Mouse (Mus musculus) neural tube, embryonic 12.5 days (tissue): ENCODE measurements around the gene Fcor. TPM values are rescaled to one million over a fixed set of nuclear protein-coding genes. Genes with fewer than 3 reads are reported as not detected.

Experiments
- ATAC-seq: fragments of 200-750 bp; cut with Nextera tagmentation; 2 replicates; pipeline ENCODE4 v1.8.0; 2017; ENCODE audit warnings: low read depth, mild to moderate bottlenecking, moderate TSS enrichment, moderate library complexity; ENCODE audit not compliant: low FRiP score
- H3K27ac ChIP-seq: fragments of 300-500 bp; sonication (generic); 2 replicates; pipeline ENCODE4 v1.5.1; 2016
- H3K27me3 ChIP-seq: fragments of 300-500 bp; sonication (generic); replicated peaks from 2 replicates; pipeline ENCODE4 v1.6.1; 2016; ENCODE audit warnings: mild to moderate bottlenecking
- H3K36me3 ChIP-seq: fragments of 300-500 bp; sonication (generic); 2 replicates; pipeline ENCODE4 v1.6.1; 2016; ENCODE audit warnings: mild to moderate bottlenecking
- H3K4me1 ChIP-seq: fragments of 300-500 bp; sonication (generic); 2 replicates; pipeline ENCODE4 v1.6.1; 2016
- H3K4me2 ChIP-seq: fragments of 300-500 bp; sonication (generic); replicated peaks from 2 replicates; pipeline ENCODE4 v1.6.1; 2016; ENCODE audit warnings: mild to moderate bottlenecking
- H3K4me3 ChIP-seq: fragments of 300-500 bp; sonication (generic); 2 replicates; pipeline ENCODE4 v1.5.1; 2016
- H3K9ac ChIP-seq: fragments of 300-500 bp; sonication (generic); 2 replicates; pipeline ENCODE4 v1.6.1; 2016; ENCODE audit warnings: mild to moderate bottlenecking
- H3K9me3 ChIP-seq: fragments of 300-500 bp; sonication (generic); 2 replicates; pipeline ENCODE4 v1.6.1; 2016; ENCODE audit warnings: mild to moderate bottlenecking
- WGBS: fragments of 180-500 bp; shearing (Covaris S2); methylation state at CpG from one replicate; pipeline ENCODE4 v1.1.7; 2016; 5-methylcytosine and 5-hydroxymethylcytosine counted together
- polyA plus RNA-seq: library from polyadenylated mRNA; unstranded; fragments of >200 nt; fragmentation: Nextera tagmentation; extraction: Ambion mirVana; gene quantifications from 2 replicates; pipeline ENCODE4 v1.2.1, GENCODE M21; 2016

Gene Fcor
- polyA plus RNA-seq, 1 experiment from 2014 or later, result 8.0 TPM

DNA sequence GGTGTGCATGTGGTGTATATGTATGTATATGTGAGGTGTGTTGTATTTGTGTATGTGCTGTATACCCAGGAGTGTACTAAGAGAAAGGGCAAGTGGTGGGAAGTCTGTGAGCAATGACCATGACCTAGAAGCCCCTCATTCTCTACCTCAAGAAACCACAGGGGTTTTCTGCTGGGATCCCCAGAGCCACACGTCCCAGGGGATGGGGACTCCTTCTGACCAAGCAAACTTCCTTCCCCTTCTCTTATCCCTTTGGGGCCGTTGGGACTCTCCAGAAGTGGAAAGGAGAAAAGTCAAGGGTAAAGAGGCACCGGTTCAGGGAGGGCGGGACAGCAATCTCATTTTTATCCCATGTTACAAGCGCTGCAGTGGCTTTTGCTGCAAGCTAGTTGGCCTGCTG, 13.3 kb upstream of the Fcor start:
- ATAC-seq, result no peak
- Histone ChIP-seq H3K36me3 (peaks cover 6% of the 10 kb centered on the region), H3K27ac (no peak overlapping the region), H3K9ac (no peak overlapping the region), H3K4me2 (no peak overlapping the region), H3K4me1 (no peaks in the 10 kb centered on the region), H3K27me3 (no peaks in the 10 kb centered on the region), H3K9me3 (no peaks in the 10 kb centered on the region), H3K4me3 (no peak overlapping the region)
- 72% methylated on average over 5 of the region's 5 CpGs for WGBS

DNA sequence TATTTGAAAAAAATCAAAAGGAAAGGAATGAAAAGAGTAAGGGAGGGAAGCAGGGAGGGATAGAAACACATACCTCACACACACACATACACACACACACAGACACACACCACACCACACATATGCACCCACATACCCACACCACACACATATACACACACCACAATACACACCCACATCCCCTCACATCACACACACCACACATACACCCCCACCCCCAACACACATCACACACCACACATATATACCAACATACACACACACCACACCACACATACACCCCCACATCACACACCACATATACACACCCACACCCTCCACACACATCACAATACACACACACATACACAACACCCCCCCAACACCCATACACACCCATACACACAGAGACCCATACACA, 12.4 kb upstream of the Fcor start:
- no peak for ATAC-seq
- Histone ChIP-seq H3K36me3 (peaks cover 14% of the 10 kb centered on the region), H3K27me3 (no peaks in the 10 kb centered on the region), H3K4me1 (no peaks in the 10 kb centered on the region), H3K9ac (no peak overlapping the region), H3K27ac (no peak overlapping the region), H3K4me2 (no peak overlapping the region), H3K9me3 (no peaks in the 10 kb centered on the region), H3K4me3 (no peak overlapping the region)

GRCm38 (mm10) chr8:3683408-3684176, 11.4 kb upstream of the Fcor start:
- WGBS, result 77% methylated on average over 6 of the region's 6 CpGs
- Histone ChIP-seq H3K9me3 (no peaks in the 10 kb centered on the region), H3K27ac (no peak overlapping the region), H3K9ac (no peak overlapping the region), H3K4me3 (no peak overlapping the region), H3K27me3 (no peaks in the 10 kb centered on the region), H3K4me2 (no peak overlapping the region), H3K36me3 (peaks cover 23% of the 10 kb centered on the region), H3K4me1 (no peaks in the 10 kb centered on the region)
- no peak for ATAC-seq

- H3K9ac ChIP-seq, result no peak overlapping the region
- no peaks in the 10 kb centered on the region for H3K9me3 ChIP-seq
- no peak overlapping the region for H3K4me2 ChIP-seq
- 91% methylated on average over 5 of the region's 5 CpGs for WGBS
- H3K4me3 ChIP-seq, result no peak overlapping the region
- peaks cover 23% of the 10 kb centered on the region for H3K36me3 ChIP-seq
- peaks cover 6% of the 10 kb centered on the region for H3K4me1 ChIP-seq
- ATAC-seq, result no peak
- no peak overlapping the region for H3K27ac ChIP-seq
- H3K27me3 ChIP-seq, result no peaks in the 10 kb centered on the region
Observed at GRCm38 (mm10) chr8:3682435-3682834, 10.3 kb upstream of the Fcor start.

DNA sequence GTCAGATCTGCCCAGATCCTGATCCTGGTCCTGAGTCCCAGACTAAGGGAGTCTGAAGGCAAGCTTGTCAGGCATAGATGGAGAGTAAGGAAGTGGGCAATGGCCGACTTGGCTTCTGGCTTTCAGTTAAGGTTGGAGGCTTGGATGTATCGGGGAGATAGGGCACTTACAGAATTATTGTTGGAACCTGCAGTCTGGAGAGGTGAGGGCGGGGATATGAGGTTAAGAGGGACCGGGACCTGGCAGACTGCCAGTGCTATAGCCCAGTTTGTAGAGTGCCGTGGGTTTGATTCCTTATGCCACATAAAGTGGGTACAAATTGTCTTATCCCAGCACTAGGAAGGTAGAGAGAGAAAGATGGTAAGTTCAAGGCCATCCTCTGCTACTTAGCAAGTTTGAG, 7.5 kb upstream of the Fcor start:
- H3K9me3 ChIP-seq, result no peaks in the 10 kb centered on the region
- H3K36me3 ChIP-seq, result peaks cover 23% of the 10 kb centered on the region
- no peak for ATAC-seq
- no peak overlapping the region for H3K4me3 ChIP-seq
- no peak overlapping the region for H3K9ac ChIP-seq
- WGBS, result 95% methylated on average over 5 of the region's 5 CpGs
- H3K4me1 ChIP-seq, result peaks cover 10% of the 10 kb centered on the region
- no peaks in the 10 kb centered on the region for H3K27me3 ChIP-seq
- H3K4me2 ChIP-seq, result no peak overlapping the region
- no peak overlapping the region for H3K27ac ChIP-seq

DNA sequence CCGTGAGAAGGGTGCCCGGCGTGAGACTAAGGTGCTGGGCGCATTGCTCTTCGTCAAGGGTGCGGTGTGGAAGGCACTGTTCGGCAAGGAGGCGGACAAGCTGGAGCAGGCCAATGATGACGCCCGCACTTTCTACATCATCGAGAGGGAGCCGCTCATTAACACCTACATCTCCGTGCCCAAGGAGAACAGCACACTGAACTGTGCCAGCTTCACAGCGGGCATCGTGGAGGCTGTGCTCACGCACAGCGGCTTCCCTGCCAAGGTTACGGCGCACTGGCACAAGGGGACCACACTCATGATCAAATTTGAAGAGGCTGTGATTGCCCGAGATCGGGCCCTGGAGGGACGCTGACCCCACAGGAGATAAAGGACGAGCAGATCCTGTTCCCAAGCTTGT, 7.1 kb upstream of the Fcor start:
- H3K4me1 ChIP-seq, result peaks cover 10% of the 10 kb centered on the region
- H3K9me3 ChIP-seq, result no peaks in the 10 kb centered on the region
- 97% methylated on average over 23 of the region's 23 CpGs for WGBS
- no peak overlapping the region for H3K4me3 ChIP-seq
- no peak overlapping the region for H3K9ac ChIP-seq
- no peaks in the 10 kb centered on the region for H3K27me3 ChIP-seq
- no peak overlapping the region for H3K27ac ChIP-seq
- no peak overlapping the region for H3K4me2 ChIP-seq
- peaks cover 23% of the 10 kb centered on the region for H3K36me3 ChIP-seq
- ATAC-seq, result no peak

GRCm38 (mm10) chr8:3678831-3679230, 6.7 kb upstream of the Fcor start:
- whole genome bisulfite sequencing, result 96% methylated on average over 23 of the region's 23 CpGs
- Histone ChIP-seq H3K27me3 (no peaks in the 10 kb centered on the region), H3K9ac (no peak overlapping the region), H3K27ac (no peak overlapping the region), H3K4me1 (peaks cover 10% of the 10 kb centered on the region), H3K9me3 (no peaks in the 10 kb centered on the region), H3K4me3 (no peak overlapping the region), H3K36me3 (peaks cover 23% of the 10 kb centered on the region), H3K4me2 (no peak overlapping the region)
- ATAC-seq, result no peak

GRCm38 (mm10) chr8:3676993-3677579, 4.9 kb upstream of the Fcor start:
- peak overlapping the region; percentile 77 for H3K4me2 ChIP-seq
- ATAC-seq, result no peak; the same call in 1 of the 2 replicates
- H3K36me3 ChIP-seq, result peaks cover 23% of the 10 kb centered on the region
- peak overlapping the region; percentile 94 for H3K9ac ChIP-seq
- peak overlapping the region; percentile 70; the same call in 1 of the 2 replicates for H3K27ac ChIP-seq
- 5% methylated on average over 15 of the region's 15 CpGs for WGBS
- H3K9me3 ChIP-seq, result no peaks in the 10 kb centered on the region
- H3K4me1 ChIP-seq, result peaks cover 10% of the 10 kb centered on the region
- no peaks in the 10 kb centered on the region for H3K27me3 ChIP-seq
- H3K4me3 ChIP-seq, result peak overlapping the region; percentile 81

DNA sequence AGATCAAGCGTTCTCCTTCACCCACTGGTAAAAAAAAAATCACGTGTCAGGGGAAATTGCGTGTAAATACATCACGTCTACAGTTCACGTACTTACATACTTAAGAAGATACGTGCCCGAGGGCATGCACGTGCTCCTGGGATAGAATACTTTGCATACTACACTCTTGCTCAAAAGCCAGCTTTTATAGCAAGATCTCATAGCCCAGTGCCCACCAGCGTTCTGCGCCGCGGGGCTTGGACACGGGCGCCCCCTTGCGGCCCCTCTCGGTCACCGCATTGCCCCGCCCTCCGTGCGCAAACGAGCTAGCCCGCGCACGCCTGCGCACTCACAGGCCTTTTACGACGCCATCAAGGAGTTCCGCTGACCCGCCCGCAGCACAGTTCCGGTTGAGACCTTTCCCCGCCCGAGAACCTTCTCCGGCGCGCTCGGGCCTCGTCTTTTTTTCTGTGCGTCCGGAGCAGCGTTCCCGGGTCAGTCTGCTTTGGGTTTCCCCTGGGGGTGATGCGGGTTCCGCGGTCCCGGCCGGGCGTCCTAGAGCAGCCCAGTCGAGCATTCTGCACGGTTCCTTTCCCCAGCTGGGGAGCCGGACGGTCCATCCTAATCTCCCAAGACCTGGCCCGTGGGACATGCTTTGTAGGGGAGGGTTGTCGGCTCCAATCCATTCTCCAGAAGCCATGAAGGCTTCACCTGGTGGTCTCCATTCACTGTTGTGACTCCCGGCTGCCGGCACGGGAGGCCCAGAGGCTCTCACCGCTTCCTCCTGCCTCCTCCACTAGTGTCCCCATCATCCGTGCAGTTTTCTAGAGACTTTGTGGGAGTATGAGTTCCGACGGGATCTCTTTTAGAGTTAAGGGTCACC, 4.2 kb upstream of the Fcor start, which contains the start of gene Trappc5:
Gene Trappc5, plus strand, starts transcription at position 169 of the 862 bp plus-strand sequence.
- Histone ChIP-seq H3K4me1 (peaks cover 10% of the 10 kb centered on the region), H3K27me3 (no peaks in the 10 kb centered on the region), H3K4me2 (peak within 1 kb of the TSS; percentile 77), H3K9me3 (no peaks in the 10 kb centered on the region), H3K27ac (peak within 1 kb of the TSS; percentile 70), H3K36me3 (peaks cover 23% of the 10 kb centered on the region), H3K4me3 (peak within 1 kb of the TSS; percentile 81), H3K9ac (peak within 1 kb of the TSS; percentile 94)
- peak; percentile 79 for ATAC-seq
- WGBS, result 2% methylated on average over 61 of the region's 61 CpGs

- Histone ChIP-seq H3K4me2 (no peak overlapping the region), H3K27me3 (no peaks in the 10 kb centered on the region), H3K27ac (no peak overlapping the region), H3K4me3 (no peak overlapping the region), H3K4me1 (peaks cover 10% of the 10 kb centered on the region), H3K9ac (no peak overlapping the region), H3K9me3 (no peaks in the 10 kb centered on the region), H3K36me3 (peaks cover 10% of the 10 kb centered on the region)
- 56% methylated on average over 3 of the region's 3 CpGs for WGBS
- ATAC-seq, result no peak
Observed at GRCm38 (mm10) chr8:3674671-3675070, 2.5 kb upstream of the Fcor start.

DNA sequence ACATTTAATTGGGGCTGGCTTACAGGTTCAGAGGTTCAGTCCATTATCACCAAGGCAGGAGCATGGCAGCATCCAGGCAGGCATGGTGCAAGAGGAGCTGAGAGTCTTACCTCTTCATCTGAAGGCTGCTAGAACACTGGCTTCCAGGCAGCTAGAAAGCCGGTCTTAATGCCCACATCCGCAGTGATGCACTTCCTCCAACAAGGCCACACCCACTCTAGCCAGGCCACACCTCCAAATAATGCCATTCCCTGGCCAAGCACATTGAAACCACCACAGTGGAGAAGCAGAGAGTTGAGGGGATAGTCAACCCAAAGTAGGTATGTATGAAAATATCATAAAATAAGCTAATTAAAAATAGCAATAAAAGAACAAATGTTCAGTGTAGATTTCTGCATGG, 1.8 kb downstream of the Fcor start:
- H3K27ac ChIP-seq, result no peak overlapping the region
- no peak overlapping the region for H3K4me3 ChIP-seq
- ATAC-seq, result no peak
- H3K4me2 ChIP-seq, result no peak overlapping the region
- no peaks in the 10 kb centered on the region for H3K9me3 ChIP-seq
- H3K4me1 ChIP-seq, result no peaks in the 10 kb centered on the region
- WGBS, result 86% methylated on average over 2 of the region's 2 CpGs
- H3K27me3 ChIP-seq, result no peaks in the 10 kb centered on the region
- H3K9ac ChIP-seq, result no peak overlapping the region
- H3K36me3 ChIP-seq, result no peaks in the 10 kb centered on the region

- no peaks in the 10 kb centered on the region for H3K36me3 ChIP-seq
- no peaks in the 10 kb centered on the region for H3K4me1 ChIP-seq
- H3K9ac ChIP-seq, result no peak within 1 kb of the TSS
- H3K27me3 ChIP-seq, result no peaks in the 10 kb centered on the region
- H3K27ac ChIP-seq, result no peak within 1 kb of the TSS
- WGBS, result 85% methylated on average over 6 of the region's 6 CpGs
- H3K9me3 ChIP-seq, result no peaks in the 10 kb centered on the region
- H3K4me2 ChIP-seq, result no peak within 1 kb of the TSS
- no peak for ATAC-seq
- H3K4me3 ChIP-seq, result no peak within 1 kb of the TSS
Observed at GRCm38 (mm10) chr8:3665507-3665906, 6.7 kb downstream of the Fcor start, which contains the start of gene Mcemp1. Gene Mcemp1, plus strand, starts transcription at chr8:3665754.
